Mouse (Mus musculus) forebrain, embryonic 12.5 days (tissue): ENCODE measurements at regions not wholly inside any gene's neighbourhood (a gene's known extent, or its start where the extent isn't known, plus 50 kb on each side); places are given as distances from the start of the nearest gene placed in this dataset.

Experiments
- ATAC-seq: fragments of 200-750 bp; cut with Nextera tagmentation; 2 replicates; pipeline ENCODE4 v1.8.0; 2017; ENCODE audit warnings: moderate TSS enrichment; ENCODE audit not compliant: low FRiP score
- H3K27ac ChIP-seq: fragments of 300-500 bp; sonication (generic); 2 replicates; pipeline ENCODE4 v1.5.1; 2016; ENCODE audit warnings: mild to moderate bottlenecking
- H3K27me3 ChIP-seq: fragments of 300-500 bp; sonication (generic); 2 replicates; pipeline ENCODE4 v1.6.1; 2016; ENCODE audit warnings: mild to moderate bottlenecking
- H3K36me3 ChIP-seq: fragments of 300-500 bp; sonication (generic); replicated peaks from 2 replicates; pipeline ENCODE4 v1.6.1; 2016; ENCODE audit warnings: mild to moderate bottlenecking
- H3K4me1 ChIP-seq: fragments of 300-500 bp; sonication (generic); 2 replicates; pipeline ENCODE4 v1.6.1; 2016
- H3K4me2 ChIP-seq: fragments of 300-500 bp; sonication (generic); 2 replicates; pipeline ENCODE4 v1.6.1; 2016; ENCODE audit warnings: mild to moderate bottlenecking, moderate library complexity
- H3K4me3 ChIP-seq: fragments of 300-500 bp; sonication (generic); replicated peaks from 2 replicates; pipeline ENCODE4 v1.5.1; 2016; ENCODE audit warnings: mild to moderate bottlenecking
- H3K9ac ChIP-seq: fragments of 300-500 bp; sonication (generic); 2 replicates; pipeline ENCODE4 v1.6.1; 2016; ENCODE audit warnings: mild to moderate bottlenecking
- H3K9me3 ChIP-seq: fragments of 300-500 bp; sonication (generic); 2 replicates; pipeline ENCODE4 v1.6.1; 2016
- WGBS: fragments of 180-500 bp; shearing (Covaris S2); methylation state at CpG from one replicate; pipeline ENCODE4 v1.1.7; 2016; 5-methylcytosine and 5-hydroxymethylcytosine counted together

- no peak overlapping the region for H3K27ac ChIP-seq
- no peaks in the 10 kb centered on the region for H3K36me3 ChIP-seq
- H3K4me1 ChIP-seq: no peaks in the 10 kb centered on the region
- H3K9me3 ChIP-seq: no peaks in the 10 kb centered on the region
- 87% methylated on average over 14 of the region's 14 CpGs for WGBS
- no peak for ATAC-seq
- no peak overlapping the region for H3K4me3 ChIP-seq
- no peak overlapping the region for H3K4me2 ChIP-seq
- no peaks in the 10 kb centered on the region for H3K27me3 ChIP-seq
- H3K9ac ChIP-seq: no peak overlapping the region
These were observed 124.9 kb upstream of the Egflam start for GRCm38 (mm10) chr15:7522902-7523786.

- H3K4me2 ChIP-seq: no peak overlapping the region
- H3K4me1 ChIP-seq: peaks cover 6% of the 10 kb centered on the region
- no peaks in the 10 kb centered on the region for H3K36me3 ChIP-seq
- 21% methylated on average over 5 of the region's 5 CpGs for WGBS
- no peaks in the 10 kb centered on the region for H3K9me3 ChIP-seq
- H3K27ac ChIP-seq: no peak overlapping the region
- ATAC-seq: no peak
- H3K4me3 ChIP-seq: no peak overlapping the region
- H3K27me3 ChIP-seq: no peaks in the 10 kb centered on the region
- no peak overlapping the region for H3K9ac ChIP-seq
These were observed 132.9 kb upstream of the Egflam start for GRCm38 (mm10) chr15:7530959-7531588.

- H3K27ac ChIP-seq: no peak overlapping the region
- H3K4me2 ChIP-seq: no peak overlapping the region
- H3K9me3 ChIP-seq: no peaks in the 10 kb centered on the region
- H3K4me3 ChIP-seq: no peak overlapping the region
- 87% methylated on average over 4 of the region's 4 CpGs for WGBS
- H3K36me3 ChIP-seq: no peaks in the 10 kb centered on the region
- H3K4me1 ChIP-seq: no peaks in the 10 kb centered on the region
- no peak overlapping the region for H3K9ac ChIP-seq
- ATAC-seq: no peak
- H3K27me3 ChIP-seq: no peaks in the 10 kb centered on the region
These were observed 139.7 kb upstream of the Egflam start for GRCm38 (mm10) chr15:7537858-7538257.

GRCm38 (mm10) chr15:7553190-7553895 is 155.1 kb upstream of the Egflam start:
- no peak for ATAC-seq
- H3K27me3 ChIP-seq: no peaks in the 10 kb centered on the region
- H3K9me3 ChIP-seq: no peaks in the 10 kb centered on the region
- H3K27ac ChIP-seq: no peak overlapping the region
- H3K4me2 ChIP-seq: no peak overlapping the region
- no peak overlapping the region for H3K9ac ChIP-seq
- H3K4me3 ChIP-seq: no peak overlapping the region
- WGBS: 82% methylated on average over 2 of the region's 2 CpGs
- H3K4me1 ChIP-seq: no peaks in the 10 kb centered on the region
- H3K36me3 ChIP-seq: no peaks in the 10 kb centered on the region

GRCm38 (mm10) chr15:7554433-7554832 is 156.2 kb upstream of the Egflam start:
- Histone ChIP-seq H3K9ac (no peak overlapping the region), H3K4me1 (no peaks in the 10 kb centered on the region), H3K36me3 (no peaks in the 10 kb centered on the region), H3K4me3 (no peak overlapping the region), H3K27me3 (no peaks in the 10 kb centered on the region), H3K9me3 (no peaks in the 10 kb centered on the region), H3K4me2 (no peak overlapping the region), H3K27ac (no peak overlapping the region)
- ATAC-seq: no peak
- WGBS: 90% methylated on average over 3 of the region's 3 CpGs

GRCm38 (mm10) chr15:7563279-7563678 is 165.1 kb upstream of the Egflam start:
- Histone ChIP-seq H3K36me3 (no peaks in the 10 kb centered on the region), H3K9ac (no peak overlapping the region), H3K4me3 (no peak overlapping the region), H3K27ac (no peak overlapping the region), H3K4me2 (no peak overlapping the region), H3K9me3 (no peaks in the 10 kb centered on the region), H3K27me3 (no peaks in the 10 kb centered on the region), H3K4me1 (no peaks in the 10 kb centered on the region)
- WGBS: 90% methylated on average over 4 of the region's 4 CpGs
- ATAC-seq: no peak

GRCm38 (mm10) chr15:7563726-7564125 is 165.5 kb upstream of the Egflam start:
- Histone ChIP-seq H3K27ac (no peak overlapping the region), H3K27me3 (no peaks in the 10 kb centered on the region), H3K36me3 (no peaks in the 10 kb centered on the region), H3K4me3 (no peak overlapping the region), H3K4me2 (no peak overlapping the region), H3K4me1 (no peaks in the 10 kb centered on the region), H3K9ac (no peak overlapping the region), H3K9me3 (no peaks in the 10 kb centered on the region)
- 92% methylated on average over 9 of the region's 9 CpGs for WGBS
- no peak for ATAC-seq

- ATAC-seq: no peak
- no peak overlapping the region for H3K27ac ChIP-seq
- H3K4me3 ChIP-seq: no peak overlapping the region
- no peak overlapping the region for H3K4me2 ChIP-seq
- no peaks in the 10 kb centered on the region for H3K9me3 ChIP-seq
- WGBS: 92% methylated on average over 1 of the region's 1 CpGs
- H3K4me1 ChIP-seq: no peaks in the 10 kb centered on the region
- no peaks in the 10 kb centered on the region for H3K36me3 ChIP-seq
- no peak overlapping the region for H3K9ac ChIP-seq
- H3K27me3 ChIP-seq: no peaks in the 10 kb centered on the region
These were observed 174.0 kb upstream of the Egflam start for GRCm38 (mm10) chr15:7572221-7572620.

- Histone ChIP-seq H3K4me1 (no peaks in the 10 kb centered on the region), H3K27me3 (no peaks in the 10 kb centered on the region), H3K27ac (no peak overlapping the region), H3K4me2 (no peak overlapping the region), H3K4me3 (no peak overlapping the region), H3K9ac (no peak overlapping the region), H3K36me3 (no peaks in the 10 kb centered on the region), H3K9me3 (no peaks in the 10 kb centered on the region)
- WGBS: 90% methylated on average over 3 of the region's 3 CpGs
- ATAC-seq: no peak
These were observed 176.1 kb upstream of the Egflam start for GRCm38 (mm10) chr15:7574264-7574663.

GRCm38 (mm10) chr15:7574811-7575210 is 176.6 kb upstream of the Egflam start:
- Histone ChIP-seq H3K9me3 (no peaks in the 10 kb centered on the region), H3K4me1 (no peaks in the 10 kb centered on the region), H3K9ac (no peak overlapping the region), H3K4me2 (no peak overlapping the region), H3K27ac (no peak overlapping the region), H3K4me3 (no peak overlapping the region), H3K36me3 (no peaks in the 10 kb centered on the region), H3K27me3 (no peaks in the 10 kb centered on the region)
- WGBS: 77% methylated on average over 2 of the region's 2 CpGs
- no peak for ATAC-seq

- Histone ChIP-seq H3K9me3 (no peaks in the 10 kb centered on the region), H3K36me3 (no peaks in the 10 kb centered on the region), H3K9ac (no peak overlapping the region), H3K4me1 (no peaks in the 10 kb centered on the region), H3K4me3 (no peak overlapping the region), H3K27ac (no peak overlapping the region), H3K27me3 (no peaks in the 10 kb centered on the region), H3K4me2 (no peak overlapping the region)
- 62% methylated on average over 3 of the region's 3 CpGs for WGBS
- ATAC-seq: no peak
These were observed 180.2 kb upstream of the Egflam start for GRCm38 (mm10) chr15:7578439-7578838.

- H3K9me3 ChIP-seq: no peaks in the 10 kb centered on the region
- H3K4me1 ChIP-seq: no peaks in the 10 kb centered on the region
- H3K9ac ChIP-seq: no peak overlapping the region
- H3K4me2 ChIP-seq: no peak overlapping the region
- H3K27ac ChIP-seq: no peak overlapping the region
- 94% methylated on average over 3 of the region's 3 CpGs for WGBS
- no peaks in the 10 kb centered on the region for H3K27me3 ChIP-seq
- no peak overlapping the region for H3K4me3 ChIP-seq
- no peak for ATAC-seq
- no peaks in the 10 kb centered on the region for H3K36me3 ChIP-seq
These were observed 189.0 kb upstream of the Egflam start for GRCm38 (mm10) chr15:7587210-7587609.
